Mouse (Mus musculus) megakaryocyte, adult 5-6 weeks (primary cell): ENCODE data around the gene Ahdc1. TPM values are rescaled to one million over a fixed set of nuclear protein-coding genes. Genes with fewer than 3 reads are reported as not detected.

ENCODE experiments used
- ATAC-seq: 2 replicates; pipeline ENCODE4 v1.8.0; 2016; ENCODE audit warnings: mild to moderate bottlenecking, inconsistent platforms; ENCODE audit not compliant: poor library complexity, severe bottlenecking
- total RNA-seq, 2 experiments: library from RNA; stranded (forward) in 1 of 2; stranded (reverse) in 1 of 2; fragments of 153-499, 151-499 nt in 1 of 2; fragments of 221-1000, 200-1000 nt in 1 of 2; gene quantifications; 2 replicates each; pipeline versions ENCODE4 v1.2.3 to v1.2.4; 2015 to 2017

The Ahdc1 gene
- total RNA-seq, 2 experiments from 2014 or later: 0.77 to 4.4 TPM

GRCm38 (mm10) chr4:133015710-133016651 lies 4.9 kb downstream of the Ahdc1 start:
- ATAC-seq: no peak

DNA sequence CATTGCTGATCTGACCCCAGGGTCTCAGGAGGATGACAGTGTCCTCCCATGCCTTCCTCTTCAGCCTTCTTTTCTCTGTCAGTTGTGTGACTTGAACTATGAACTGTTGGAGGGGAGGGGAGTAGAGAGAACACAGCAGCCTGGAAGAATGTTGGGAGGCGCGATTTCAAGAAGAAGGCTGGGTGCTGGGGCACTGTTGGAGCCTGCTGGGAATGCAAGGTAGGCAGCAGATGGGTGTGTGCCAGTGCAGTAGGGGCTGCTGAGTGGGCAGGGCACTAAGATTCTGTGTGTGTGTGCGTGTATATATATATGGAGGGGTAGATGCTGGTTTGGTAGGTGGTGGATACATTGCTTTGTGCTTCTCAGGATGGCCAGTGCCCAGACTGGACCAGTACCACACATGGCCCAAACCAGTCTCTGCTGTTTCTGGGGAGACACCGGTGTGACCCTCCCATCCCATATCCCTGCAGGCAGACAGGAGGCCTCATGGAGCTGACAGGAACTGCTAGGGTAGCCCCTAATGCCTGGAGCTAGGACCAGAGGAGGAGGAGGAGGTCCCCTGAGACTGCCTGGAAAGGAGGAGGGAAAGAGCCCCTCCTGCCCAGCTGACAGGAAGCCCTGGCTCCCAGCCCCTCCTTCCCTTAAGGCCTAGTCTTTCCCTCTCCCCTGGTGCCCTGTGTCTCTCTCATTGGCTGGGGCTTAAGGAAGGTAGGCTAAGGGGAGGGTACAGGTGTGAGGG lies 5.8 kb downstream of the Ahdc1 start:
- ATAC-seq: no peak

DNA sequence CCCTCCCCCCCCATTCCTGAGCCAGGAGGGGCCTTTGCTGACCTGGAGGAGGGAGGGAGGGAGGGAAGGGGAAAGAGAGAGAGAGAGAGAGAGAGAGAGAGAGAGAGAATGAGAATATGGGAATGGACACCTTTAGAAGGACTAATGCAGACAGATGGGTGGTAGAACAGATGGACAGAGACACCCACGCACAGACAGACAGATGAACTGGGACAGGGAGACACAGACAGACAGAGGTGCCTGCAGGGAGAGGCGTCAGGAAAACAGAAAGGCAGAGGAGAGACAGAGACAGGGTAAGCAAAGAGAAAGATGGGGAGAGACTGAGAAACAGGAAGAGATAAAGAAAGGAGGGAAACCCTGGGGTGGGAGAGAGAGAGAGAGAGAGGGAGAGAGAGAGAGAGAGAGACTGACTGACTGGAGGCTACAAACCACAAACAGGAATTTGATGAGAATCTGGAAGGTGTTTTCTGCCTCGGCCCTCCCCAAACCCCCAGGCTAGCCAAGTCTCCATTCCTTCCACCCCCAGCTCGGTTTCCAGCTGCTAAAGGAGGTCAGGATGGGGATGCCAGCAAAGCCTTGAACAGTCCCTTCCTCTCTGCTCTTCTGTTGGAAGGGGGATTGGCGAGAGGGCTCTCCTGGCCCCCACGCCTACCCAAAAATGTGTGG lies 6.7 kb downstream of the Ahdc1 start:
- no peak for ATAC-seq

GRCm38 (mm10) chr4:133018263-133018798 lies 7.3 kb downstream of the Ahdc1 start:
- ATAC-seq: no peak

- ATAC-seq: no peak
Measured at GRCm38 (mm10) chr4:133020721-133021120, 9.7 kb downstream of the Ahdc1 start.

DNA sequence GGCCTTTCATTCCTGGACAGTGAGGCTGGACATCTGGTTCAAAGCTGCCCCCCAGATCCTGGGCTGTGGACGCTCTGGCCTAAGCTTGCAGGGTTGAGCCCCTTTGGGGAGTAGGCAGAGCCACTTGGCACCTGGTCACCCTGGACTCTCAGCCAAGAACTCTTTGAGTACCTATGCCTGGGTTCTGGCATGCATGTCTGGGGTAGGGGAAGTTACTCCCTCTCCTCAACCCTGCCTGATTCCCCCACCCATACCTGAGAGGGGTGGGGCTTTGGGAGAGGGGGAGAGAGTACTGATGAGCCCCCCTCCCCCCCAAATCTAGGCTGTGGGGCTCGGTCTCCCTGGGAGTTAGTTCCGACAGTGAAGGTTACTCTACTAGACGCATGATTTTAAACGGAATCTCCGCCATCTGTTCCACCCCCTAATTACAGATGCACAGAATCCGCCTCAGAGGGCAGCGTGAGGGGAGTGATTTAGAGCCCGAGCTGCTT lies 10.2 kb downstream of the Ahdc1 start:
- no peak for ATAC-seq

GRCm38 (mm10) chr4:133022217-133022616 lies 11.2 kb downstream of the Ahdc1 start:
- no peak for ATAC-seq

- ATAC-seq: no peak
Measured at GRCm38 (mm10) chr4:133022954-133023635, 12.0 kb downstream of the Ahdc1 start.

GRCm38 (mm10) chr4:133023636-133024035 lies 12.6 kb downstream of the Ahdc1 start:
- no peak for ATAC-seq

DNA sequence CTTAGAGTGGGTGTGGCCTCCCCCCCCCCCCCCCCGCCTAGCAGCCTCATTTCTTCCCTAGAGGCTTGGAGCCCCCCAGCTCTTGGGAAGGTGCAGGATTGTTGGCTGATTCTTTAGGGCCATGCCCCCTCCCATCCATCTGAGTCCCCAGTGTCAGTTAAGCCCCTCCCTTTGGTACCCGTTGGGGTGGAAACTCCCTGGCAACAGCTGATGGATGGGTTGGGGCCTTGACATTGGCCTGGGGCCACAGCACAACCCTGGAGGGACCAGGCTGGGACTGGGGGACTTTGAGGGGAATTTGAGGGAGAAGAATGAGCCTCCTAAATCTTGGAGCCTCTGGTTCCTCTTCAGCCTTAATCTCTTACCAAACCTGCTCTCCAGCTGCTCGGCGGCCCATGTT lies 13.3 kb downstream of the Ahdc1 start:
- ATAC-seq: no peak

DNA sequence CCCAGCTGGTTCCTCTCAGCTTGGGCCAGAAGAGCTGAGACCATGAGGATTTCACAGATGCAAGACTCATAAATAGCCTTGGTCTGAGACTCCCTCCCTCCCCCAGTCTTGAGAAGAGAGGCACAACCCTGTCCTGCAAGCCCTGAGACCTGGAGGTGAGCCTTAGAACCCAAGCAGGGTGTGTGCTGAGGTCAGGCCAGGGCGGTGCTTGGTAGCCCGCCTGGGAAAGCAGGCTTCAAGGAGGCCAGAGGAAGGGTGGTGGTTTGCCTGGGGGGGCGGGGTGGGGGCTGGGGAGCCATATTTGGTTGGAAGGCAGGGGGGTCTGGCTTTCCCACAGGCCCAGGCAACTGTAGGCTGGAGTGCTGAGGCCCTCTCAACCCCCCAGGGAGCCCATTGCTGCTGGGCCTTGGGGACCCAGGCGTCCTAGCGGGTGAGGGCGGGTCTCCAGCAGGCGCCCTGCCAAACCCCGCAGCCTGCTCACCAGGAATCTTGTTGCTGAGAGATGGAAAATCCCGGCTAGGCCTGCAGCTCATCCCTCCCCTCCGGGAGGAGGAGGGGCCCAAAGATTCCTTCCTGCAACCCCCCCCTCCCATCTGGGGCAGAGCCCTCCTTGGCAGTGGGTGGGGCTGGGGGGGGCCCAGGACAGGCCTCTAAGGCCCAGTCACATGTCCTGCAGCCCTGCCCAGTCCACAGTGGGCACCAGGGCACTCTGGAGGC lies 14.1 kb downstream of the Ahdc1 start:
- ATAC-seq: no peak

- ATAC-seq: no peak
Measured at GRCm38 (mm10) chr4:133026272-133026671, 15.2 kb downstream of the Ahdc1 start.

- ATAC-seq: no peak
Measured at GRCm38 (mm10) chr4:133026826-133027375, 15.8 kb downstream of the Ahdc1 start.

DNA sequence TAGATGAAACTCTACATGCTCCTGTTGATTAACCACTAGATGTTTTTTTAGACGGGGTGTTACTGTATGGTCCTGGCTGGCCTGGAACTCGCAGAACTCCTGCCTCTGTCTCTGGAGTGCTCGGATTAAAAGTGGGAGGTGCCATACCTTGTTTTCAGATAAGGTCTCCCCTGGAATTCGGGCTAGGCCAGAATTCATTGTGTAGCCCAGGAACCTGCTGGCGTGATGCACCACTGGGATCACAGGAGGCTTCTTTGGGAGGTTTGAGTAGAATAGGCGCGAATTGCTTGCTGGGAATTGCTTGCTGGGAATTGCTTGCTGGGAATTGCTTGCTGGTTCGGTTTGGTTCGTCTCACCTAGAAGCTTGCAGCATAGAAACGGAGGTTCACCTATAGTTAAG lies 16.7 kb downstream of the Ahdc1 start:
- no peak for ATAC-seq

DNA sequence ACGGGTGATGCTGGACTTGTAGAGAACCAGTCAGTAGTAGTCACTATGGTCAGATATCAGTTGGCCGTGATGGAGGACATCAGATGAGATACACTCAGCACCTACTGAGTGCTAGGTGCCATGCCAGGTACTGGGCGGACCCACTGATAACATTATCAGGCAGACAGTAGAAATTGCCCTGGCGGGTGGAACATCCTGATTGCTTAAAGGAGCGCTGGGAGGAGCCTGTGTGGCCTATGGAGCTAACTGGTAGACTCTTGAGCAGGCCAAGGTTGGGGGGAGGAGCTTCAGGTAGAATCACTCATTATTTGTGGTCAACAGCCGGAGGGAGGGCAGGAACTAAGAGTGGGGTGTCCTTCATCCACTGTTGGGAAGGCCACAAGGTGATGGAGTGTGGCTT lies 17.1 kb downstream of the Ahdc1 start:
- ATAC-seq: no peak

- ATAC-seq: no peak
Measured at GRCm38 (mm10) chr4:133028875-133029274, 17.8 kb downstream of the Ahdc1 start.

DNA sequence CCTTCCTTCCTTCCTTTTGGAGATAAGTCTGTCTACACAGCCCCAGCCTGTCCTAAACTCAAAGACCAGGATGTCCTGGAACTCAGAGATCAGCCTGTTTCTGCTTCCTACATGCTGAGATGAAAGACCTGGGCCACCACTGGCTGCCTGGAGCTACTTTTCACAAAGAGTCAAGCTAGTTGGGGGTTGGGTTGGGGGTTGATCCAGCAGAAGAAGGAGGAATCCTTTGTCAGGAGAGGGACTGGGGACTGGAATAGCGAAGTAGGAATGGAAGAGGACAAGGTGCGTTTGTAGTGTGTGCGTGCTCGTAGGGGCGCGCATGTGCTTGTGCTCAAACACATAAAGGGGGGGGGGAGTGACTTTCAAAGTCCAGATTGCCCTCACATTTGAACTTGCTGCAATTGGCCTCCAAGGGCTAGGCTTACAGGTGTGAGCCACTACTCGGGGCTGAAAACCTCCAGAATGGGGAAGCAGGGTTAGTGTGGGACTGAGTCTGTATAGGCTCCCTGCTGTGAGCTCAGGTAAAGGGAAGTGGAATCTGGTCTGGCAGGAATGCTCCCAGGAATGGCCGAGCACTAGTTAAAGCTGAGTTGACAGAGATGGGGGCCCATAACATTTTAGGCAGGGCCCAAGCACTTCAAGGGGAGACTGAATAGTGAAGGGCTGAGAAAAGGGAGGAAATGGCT lies 21.5 kb downstream of the Ahdc1 start:
- no peak for ATAC-seq

DNA sequence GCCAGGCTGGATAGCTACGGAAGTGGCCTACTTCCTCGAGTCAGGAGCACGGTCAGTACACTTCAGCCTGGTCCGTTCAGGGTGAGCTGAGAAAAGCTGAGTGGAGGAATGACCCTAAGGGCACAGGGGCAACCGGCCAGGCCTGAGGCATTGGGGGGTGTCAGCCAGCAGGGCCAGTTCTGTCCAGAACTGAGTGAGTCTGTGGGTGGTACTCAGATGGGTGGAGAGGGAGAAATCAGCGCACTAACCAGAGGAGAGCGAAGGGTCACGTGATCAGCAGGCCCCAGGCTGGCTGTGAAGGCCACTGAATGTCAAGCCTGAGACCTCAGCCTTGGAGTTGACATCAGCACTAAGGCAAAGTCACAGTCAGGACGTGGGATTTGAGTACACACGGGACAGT lies 23.4 kb downstream of the Ahdc1 start:
- no peak for ATAC-seq

DNA sequence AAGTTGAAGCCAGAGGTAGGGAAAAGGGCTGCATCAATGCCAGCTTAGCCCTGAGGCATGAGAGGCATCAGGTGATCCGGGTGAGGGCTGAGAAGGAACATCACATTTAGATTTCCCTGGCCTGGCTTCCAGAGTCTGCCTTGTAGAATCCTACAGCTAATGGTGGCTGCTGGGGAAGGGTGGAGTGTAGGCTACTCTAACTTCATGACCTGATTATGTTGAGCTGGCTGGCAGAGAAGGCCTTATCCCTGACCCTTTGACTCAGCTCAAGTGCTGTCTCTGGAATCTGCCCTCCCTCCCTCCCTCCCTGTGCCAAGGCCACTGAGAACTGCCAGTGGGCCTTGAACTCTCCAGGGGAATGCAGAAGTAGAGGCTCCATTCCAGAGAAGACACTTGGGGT lies 24.4 kb downstream of the Ahdc1 start:
- ATAC-seq: no peak
